Mouse (Mus musculus) monocyte, adult 5-6 weeks (primary cell): ENCODE measurements around the gene Birc5. TPM values are rescaled to one million over a fixed set of nuclear protein-coding genes. Genes with fewer than 3 reads are reported as not detected.

Source experiments
- ATAC-seq: fragments of 153-309, 156-312 bp; replicated peaks from 2 replicates; pipeline ENCODE4 v1.8.0; 2017; ENCODE audit warnings: mild to moderate bottlenecking; ENCODE audit not compliant: low TSS enrichment, insufficient number of reproducible peaks, severe bottlenecking, poor library complexity, low FRiP score
- total RNA-seq: library from RNA; stranded (forward); fragments of 200-1000, 200-491, 200-594 nt; gene quantifications from 3 replicates; pipeline ENCODE4 v1.2.3, GENCODE M21; 2017

Gene Birc5
- total RNA-seq, 1 experiment from 2014 or later: 2.7 TPM

DNA sequence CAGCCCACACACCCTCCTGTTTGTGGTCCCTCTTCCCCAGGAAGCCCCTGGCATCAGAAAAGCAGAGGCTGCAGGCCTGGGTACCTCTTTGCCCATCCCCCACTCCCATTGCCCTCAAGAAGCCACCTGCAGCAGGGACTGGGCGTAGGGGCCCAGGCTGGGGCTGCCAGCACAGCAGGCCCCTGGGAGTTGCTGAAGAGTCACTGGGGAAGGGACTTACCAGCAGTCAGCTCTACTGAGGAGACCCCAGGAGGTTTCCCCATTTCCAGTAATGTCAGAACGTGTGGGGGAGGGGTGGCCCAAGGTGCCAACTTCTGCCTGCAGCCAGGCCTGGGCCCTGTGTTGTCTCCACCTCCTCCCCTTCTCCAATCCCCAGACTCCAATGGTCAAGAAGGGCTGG lies 53.2 kb downstream of the Birc5 start:
- no peak for ATAC-seq

GRCm38 (mm10) chr11:117904442-117904841 lies 55.4 kb downstream of the Birc5 start:
- ATAC-seq: no peak

Other genes starting within 250 kb of the Birc5 start
- 20.2 to 43.0 TPM (median 22.1 TPM) in 3 replicates for gene Tnrc6c, start 195.0 kb upstream of the Birc5 start, total RNA-seq
- gene Tmc8, start 67.2 kb upstream of the Birc5 start, total RNA-seq: 11.8 to 27.8 TPM (median 18.2 TPM) in 3 replicates
- 81.0 to 99.7 TPM (median 93.0 TPM) in 3 replicates for gene Tmc6, start 67.1 kb upstream of the Birc5 start, total RNA-seq
- not detected in 3 replicates for gene 6030468B19Rik, start 51.6 kb upstream of the Birc5 start, total RNA-seq
- gene Gm20708, start 39.6 kb upstream of the Birc5 start, total RNA-seq: 3.7 to 10.5 TPM (median 5.6 TPM) in 3 replicates
- gene Syngr2, start 39.6 kb upstream of the Birc5 start, total RNA-seq: 134 to 139 TPM (median 137 TPM) in 3 replicates
- 6.3 to 21.1 TPM (median 12.4 TPM) in 3 replicates for gene Afmid, start 23.3 kb upstream of the Birc5 start, total RNA-seq
- 2.4 to 5.5 TPM (median 3.0 TPM) in 3 replicates for gene Tk1, start 23.2 kb upstream of the Birc5 start, total RNA-seq
- gene Tmem235, start 11.5 kb downstream of the Birc5 start, total RNA-seq: not detected in 3 replicates
- 1.6 to 6.4 TPM (median 1.9 TPM) in 3 replicates for gene Tha1, start 24.2 kb downstream of the Birc5 start, total RNA-seq
- gene Socs3, start 120.8 kb downstream of the Birc5 start, total RNA-seq: 67.9 to 84.4 TPM (median 70.9 TPM) in 3 replicates
- 20.4 to 31.7 TPM (median 30.1 TPM) in 3 replicates for gene Pgs1, start 137.0 kb downstream of the Birc5 start, total RNA-seq